Mouse (Mus musculus): ENCODE data around the gene Aplp1.

Gene Aplp1

DNA sequence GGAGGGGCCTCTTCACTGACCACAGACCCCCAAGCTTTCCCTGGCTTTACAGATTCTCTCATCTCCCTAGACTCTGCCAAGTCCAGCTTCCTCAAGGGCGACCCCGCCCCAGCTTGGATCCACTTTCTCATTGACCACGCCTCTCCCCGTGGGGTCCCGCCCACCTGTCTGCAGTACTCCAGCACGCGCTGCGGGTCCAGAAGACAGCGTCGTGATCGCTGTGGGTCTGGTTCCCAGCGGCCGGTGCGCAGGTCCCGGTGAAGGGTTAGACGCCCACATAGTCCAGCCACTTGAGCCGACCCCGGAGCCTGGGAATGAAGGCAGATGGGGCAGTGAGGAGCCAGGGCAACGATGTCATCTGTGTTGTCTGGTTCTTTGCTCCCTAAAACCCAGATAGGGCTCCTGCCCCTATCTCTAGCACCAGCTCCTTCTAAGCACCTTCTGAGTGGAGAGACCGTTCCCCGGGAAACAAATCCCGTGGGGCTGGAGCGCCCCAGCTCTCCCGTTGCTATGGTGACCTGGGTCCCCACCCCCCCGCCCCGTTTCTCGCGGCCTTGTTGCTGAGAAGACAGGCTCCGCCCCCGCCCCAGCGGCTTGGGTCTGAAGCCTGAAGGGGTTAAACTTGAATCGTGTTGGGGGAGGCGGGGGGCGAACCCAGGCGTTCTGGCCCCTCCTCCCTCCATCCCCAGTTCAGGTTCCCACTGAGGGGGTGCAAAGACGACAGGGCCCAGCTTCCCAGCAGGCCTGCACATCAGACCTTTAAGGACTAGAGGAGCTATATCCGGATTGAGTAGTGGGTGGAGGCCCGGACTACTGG is 973 bp downstream of the Aplp1 start:
- peak; percentile 25 to 44 for DNase-seq

- no peak for DNase-seq
Observed at GRCm38 (mm10) chr7:30443696-30444095, 1.6 kb downstream of the Aplp1 start.

DNA sequence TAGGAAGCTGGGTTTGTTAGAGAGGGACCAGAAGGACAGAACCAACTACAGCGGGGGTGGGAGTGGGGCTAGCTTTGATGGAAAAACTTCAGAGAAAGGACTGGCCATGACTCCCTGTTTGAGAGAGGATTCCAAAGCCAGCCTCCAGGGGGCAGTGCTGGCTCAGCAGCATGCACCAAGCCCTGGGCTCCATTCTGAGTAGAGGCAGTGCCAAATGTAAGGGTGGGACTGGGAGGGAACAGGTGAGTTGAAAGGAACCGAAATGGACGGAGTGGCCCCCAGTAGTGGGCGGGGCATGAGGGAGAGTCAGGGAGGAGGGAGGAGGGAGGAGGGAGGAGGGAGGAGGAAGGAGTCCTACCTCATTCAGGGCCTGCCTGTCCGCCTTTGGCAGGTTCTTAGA is 4.6 kb downstream of the Aplp1 start:
- DNase-seq = peak; percentile 32 to 56

- DNase-seq = peak in 1 of 2 experiments; percentile 20
Observed at GRCm38 (mm10) chr7:30439734-30440133, 5.6 kb downstream of the Aplp1 start.

- no peak for DNase-seq
Observed at GRCm38 (mm10) chr7:30436879-30437278, 8.5 kb downstream of the Aplp1 start.

GRCm38 (mm10) chr7:30435156-30435555 is 10.2 kb downstream of the Aplp1 start:
- no peak for DNase-seq

GRCm38 (mm10) chr7:30434701-30435100 is 10.6 kb downstream of the Aplp1 start:
- no peak for DNase-seq

DNA sequence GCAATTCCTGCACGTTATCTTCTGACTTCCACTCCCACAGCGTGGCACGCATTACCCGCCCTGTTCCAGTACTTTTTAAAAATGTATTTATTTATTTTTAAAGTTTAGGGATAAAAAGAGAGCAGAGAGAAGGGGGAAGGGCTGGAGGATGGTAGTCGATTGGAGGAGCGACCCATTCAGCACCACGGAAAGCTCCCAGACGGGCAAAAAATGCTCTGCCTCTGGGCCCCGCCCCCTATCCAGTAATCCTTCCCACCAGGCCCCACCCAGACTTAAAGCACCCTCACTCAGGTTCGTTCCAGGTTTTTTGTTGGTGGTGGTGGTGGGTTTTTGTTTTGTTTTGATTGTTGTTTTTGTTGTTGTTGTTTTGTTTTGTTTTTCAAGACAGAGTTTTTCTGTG is 11.1 kb downstream of the Aplp1 start:
- DNase-seq = peak in 1 of 2 experiments; percentile 72

DNA sequence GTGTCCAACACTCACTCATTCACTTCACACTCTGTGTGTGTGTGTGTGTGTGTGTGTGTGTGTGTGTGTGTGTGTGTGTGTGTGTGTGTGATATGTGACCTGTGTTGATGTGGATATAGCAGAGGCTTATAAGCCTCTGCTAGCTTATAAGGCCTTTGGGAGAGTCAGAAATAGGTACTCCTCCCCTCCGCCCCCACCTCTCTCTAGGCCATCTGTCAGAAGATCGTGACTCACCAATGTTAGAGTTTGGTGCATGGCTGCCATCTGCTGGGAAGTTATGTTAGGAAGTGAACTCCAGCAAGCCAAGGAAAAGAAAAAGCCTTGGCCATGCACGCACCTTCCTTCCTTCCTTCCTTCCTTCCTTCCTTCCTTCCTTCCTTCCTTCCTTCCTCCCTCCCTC is 13.5 kb downstream of the Aplp1 start:
- DNase-seq = peak in 1 of 2 experiments; percentile 66

- DNase-seq = no peak
Observed at GRCm38 (mm10) chr7:30430191-30430590, 15.1 kb downstream of the Aplp1 start.

- DNase-seq = no peak
Observed at GRCm38 (mm10) chr7:30429327-30429726, 16.0 kb downstream of the Aplp1 start.

GRCm38 (mm10) chr7:30423071-30423641 is 22.2 kb downstream of the Aplp1 start:
- peak in 1 of 2 experiments; percentile 48 for DNase-seq

- peak in 1 of 2 experiments; percentile 27 for DNase-seq
Observed at GRCm38 (mm10) chr7:30422560-30422959, 22.8 kb downstream of the Aplp1 start.

DNA sequence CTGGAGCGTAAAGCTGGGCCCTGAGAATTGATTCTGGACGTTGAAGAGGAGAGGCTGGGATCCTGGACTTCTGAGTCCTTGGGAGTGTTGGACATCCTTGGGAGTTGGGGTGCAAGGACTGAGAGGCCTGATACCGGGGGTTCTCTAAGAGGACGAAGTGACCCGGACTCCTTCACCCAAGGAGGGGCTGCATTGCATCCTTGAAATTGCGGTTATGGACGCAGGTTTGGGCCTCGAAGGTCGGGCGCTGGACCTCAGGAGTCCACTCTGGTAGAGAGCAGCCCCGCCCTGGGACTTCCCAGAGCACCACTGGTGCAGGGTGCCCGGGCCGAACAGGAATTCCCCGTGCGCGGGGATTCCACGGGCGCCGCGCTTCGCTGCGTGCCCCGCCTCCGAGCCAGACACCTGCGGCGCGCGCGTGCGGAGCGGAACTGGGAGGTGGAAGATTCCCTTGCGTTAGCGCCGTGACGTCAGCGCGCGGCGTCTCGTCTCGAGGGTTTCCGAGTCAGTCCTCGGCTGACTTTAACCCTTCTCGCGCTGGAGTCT is 23.4 kb downstream of the Aplp1 start:
- DNase-seq = peak; percentile 92

DNA sequence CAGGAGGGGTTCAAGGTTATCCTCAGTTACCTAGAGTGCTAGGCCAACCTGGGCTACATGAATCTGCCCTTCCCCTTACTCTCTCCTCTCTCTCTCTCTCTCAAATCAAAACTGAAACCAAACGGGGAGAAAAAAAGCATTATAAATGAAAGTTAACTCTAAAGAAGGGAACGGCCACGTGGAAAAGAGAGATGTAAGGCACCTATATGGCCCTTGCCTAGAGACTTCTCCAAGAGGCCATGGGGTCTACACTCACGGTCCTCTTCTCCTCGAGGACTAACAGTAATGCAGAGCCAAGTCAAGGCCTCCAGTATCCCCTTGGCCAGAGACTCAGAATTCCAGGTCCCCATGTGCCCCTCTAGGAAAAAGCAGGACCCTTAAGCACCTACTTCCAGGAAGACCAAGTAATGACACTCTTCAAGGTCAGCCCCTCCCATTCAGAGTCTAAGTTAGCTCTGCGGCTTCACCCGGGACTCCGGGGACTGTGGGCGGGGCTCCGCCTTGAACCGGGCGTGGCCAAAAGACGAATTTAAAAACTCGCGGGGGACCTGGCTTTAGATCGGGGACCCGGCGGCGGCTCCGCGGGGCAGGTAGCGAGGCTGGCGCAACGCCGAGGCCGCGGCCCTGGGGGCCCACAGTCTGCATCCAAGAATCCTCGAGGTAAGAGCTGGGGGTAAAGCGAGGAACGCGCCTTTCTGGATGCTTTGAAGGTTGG is 24.0 kb downstream of the Aplp1 start, which contains the start of gene Nfkbid:
Gene Nfkbid (plus strand): TSS at position 558 of the 715 bp plus-strand sequence.
- DNase-seq = peak; percentile 77 to 83

GRCm38 (mm10) chr7:30420673-30421072 is 24.7 kb downstream of the Aplp1 start:
- DNase-seq = no peak

DNA sequence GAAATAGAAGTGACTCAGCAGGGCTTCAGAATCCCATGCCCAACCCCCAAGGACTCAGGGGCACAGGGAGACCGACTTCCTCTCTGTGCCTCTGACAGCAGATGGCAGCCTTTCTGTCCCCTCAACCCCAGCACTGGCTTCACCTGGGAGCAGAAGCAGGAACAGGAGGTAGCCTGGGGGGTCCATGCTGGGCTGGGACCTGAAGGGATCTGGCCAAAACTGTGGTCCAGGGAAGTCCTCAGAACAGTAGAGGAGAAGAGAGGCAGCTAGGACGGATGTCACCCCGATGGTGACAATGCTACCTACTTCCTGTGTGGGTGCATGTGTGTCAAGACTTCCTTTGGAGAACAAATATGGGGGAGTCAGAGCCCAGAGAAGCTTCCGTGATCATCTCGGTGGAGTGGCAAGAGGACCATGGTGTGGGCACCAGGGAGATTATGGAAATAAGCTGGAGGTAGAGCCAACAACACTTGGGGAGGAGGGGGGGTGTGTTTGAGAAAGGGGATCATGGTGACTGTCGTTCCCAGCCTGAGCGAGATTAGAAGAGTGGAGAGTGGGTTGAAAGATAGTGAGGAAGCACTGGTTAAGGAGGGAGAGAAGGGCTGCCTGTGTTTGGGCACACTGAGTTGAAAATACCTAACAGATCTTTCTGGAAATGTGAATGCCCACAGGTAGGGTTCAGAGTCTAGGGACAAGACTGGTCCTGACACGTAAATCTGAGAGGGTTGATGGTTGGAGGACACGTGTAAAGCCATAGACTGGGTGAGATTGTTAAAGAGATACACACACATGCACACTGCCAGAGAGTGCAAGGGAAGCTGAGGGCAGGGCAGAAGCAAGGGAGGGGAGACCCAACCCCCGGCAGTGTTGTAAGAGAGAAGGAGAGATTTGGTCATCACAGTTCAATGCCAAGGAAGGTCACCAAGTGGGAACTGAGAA is 25.5 kb downstream of the Aplp1 start, which contains the start of gene Hcst:
Gene Hcst (minus strand): TSS at position 294 of the 939 bp plus-strand sequence.
- peak; percentile 56 to 62 for DNase-seq

DNA sequence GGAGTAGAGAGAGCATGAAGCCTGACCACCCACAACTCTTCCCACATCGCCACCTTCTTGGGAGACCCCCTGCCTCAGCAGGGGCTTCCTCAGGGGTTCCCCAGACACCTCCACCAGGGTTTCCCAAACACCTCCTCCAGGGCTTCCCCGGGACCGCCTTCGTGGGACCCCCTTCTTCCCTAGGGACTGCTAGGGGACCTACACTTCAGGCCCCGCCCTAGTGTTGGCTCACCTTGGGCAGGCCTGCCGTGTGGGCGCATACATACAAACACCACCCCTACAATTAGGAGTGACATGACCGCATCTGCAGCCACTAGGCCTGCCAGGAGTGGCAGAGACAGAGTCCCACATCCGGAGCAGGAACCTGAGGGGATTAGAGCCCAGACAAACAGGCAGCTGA is 27.5 kb downstream of the Aplp1 start:
- peak in 1 of 2 experiments; percentile 38 for DNase-seq

DNA sequence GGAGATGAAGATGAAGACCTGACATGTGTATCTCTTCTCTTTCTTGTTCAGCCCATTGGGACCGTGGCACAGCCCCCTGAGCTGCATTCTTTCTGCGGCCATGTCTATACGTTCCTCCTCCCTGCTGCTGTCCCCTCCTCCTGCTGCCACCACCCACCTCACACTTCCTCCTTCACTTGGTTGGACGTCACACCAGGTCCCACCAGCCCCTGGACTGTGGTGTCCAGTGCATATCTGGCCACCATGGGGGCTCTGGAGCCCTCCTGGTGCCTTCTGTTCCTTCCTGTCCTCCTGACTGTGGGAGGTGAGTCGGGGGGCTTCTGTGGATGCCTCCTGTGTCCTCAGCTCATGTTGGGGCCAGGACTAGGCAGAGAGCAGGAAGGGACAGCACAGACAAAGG is 31.7 kb downstream of the Aplp1 start, which contains the start of gene Tyrobp:
Gene Tyrobp (plus strand): TSS at position 165 of the 400 bp plus-strand sequence.
- peak; percentile 55 to 56 for DNase-seq

DNA sequence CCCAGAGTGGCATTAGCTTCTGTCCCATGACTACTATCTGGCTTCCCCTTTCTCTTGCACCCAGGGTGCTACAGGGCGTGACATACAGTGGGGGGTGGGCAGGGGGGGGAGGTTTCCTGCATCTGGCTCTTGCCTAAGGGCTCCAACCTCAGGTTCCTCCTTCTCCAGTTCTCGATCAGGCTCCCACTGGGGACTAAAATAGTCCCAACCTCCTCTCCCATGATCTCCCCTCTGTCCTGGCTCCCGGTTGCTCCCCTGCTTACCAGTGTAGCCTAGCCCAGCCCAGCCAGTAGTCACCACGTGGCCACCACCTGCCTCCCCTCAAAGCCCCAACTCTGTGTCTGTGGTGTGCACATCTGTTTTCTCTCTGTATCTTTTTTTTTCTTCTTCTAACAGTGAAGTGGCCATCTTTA is 32.6 kb downstream of the Aplp1 start:
- peak; percentile 45 to 50 for DNase-seq

DNA sequence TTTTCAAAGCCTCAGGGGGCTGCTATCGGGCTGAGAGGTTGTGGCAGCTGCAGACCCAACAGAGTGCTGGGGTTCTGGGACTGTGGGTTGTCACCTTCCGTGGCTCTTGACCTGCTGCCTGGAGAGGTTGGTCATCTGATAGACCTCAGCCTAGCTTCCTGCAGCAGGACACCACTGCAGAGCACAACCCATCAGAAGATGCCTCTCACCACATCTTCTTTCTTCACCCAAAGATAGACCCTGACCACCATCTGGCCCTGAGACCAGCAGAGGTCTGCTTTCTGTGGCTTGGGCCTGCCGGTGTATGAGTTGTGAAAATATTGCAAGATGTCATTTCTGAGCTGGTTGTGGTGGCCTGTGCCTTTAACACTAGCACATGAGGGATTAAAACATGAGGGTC is 34.3 kb downstream of the Aplp1 start:
- DNase-seq = no peak

DNA sequence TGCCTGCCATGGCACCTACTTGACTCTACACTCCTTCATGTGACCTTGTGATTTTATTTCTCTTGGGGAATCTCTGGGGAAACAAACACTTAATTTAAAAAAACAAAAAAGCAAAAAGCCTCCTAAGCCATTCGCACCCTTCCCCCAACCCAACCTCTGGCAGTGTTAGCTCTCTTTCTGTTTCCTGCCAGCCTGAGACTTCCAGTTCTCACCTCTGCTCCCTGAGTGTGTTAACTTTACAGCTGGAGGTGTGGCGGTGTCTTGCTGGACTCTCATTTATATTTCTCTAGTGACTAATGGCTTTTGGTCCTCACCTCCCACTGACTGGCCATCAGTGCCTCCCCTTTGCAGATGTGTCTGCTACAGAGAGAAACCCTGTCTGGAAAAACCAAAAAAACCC is 35.5 kb downstream of the Aplp1 start:
- no peak for DNase-seq
